Mouse (Mus musculus) liver, embryonic 14.5 days (tissue): Measurements from ENCODE around the gene Gpr157. TPM values are rescaled to one million over a fixed set of nuclear protein-coding genes. Genes with fewer than 3 reads are reported as not detected.

Source experiments
- ATAC-seq: fragments of 200-750 bp; cut with Nextera tagmentation; 2 replicates; pipeline ENCODE4 v1.8.0; 2017; ENCODE audit warnings: moderate number of reproducible peaks, mild to moderate bottlenecking, moderate library complexity; ENCODE audit not compliant: insufficient read depth
- DNase-seq, 3 experiments: peaks; one replicate each; pipeline ENCODE4 v3.0.0-alpha.2; 2012 to 2013; ENCODE audit warnings: low read depth in 3 of 3, low spot score in 3 of 3
- H3K27ac ChIP-seq: fragments of 300-500 bp; sonication (generic); 2 replicates; pipeline ENCODE4 v1.5.1; 2014; ENCODE audit warnings: moderate library complexity, mild to moderate bottlenecking, control low read depth, inconsistent platforms
- H3K27me3 ChIP-seq: fragments of 300-500 bp; sonication (generic); 2 replicates; pipeline ENCODE4 v1.6.1; 2014; ENCODE audit warnings: mild to moderate bottlenecking, low read length, moderate library complexity; ENCODE audit not compliant: control insufficient read depth, insufficient read depth
- H3K36me3 ChIP-seq: fragments of 300-500 bp; sonication (generic); replicated peaks from 2 replicates; pipeline ENCODE4 v1.6.1; 2014; ENCODE audit warnings: low read depth; ENCODE audit not compliant: control insufficient read depth, insufficient read depth
- H3K4me1 ChIP-seq, 2 experiments: fragments of 200-500 bp in 1 of 2; fragments of 300-500 bp in 1 of 2; sonication (generic) in 1 of 2; replicated peaks; 2 replicates each; pipeline ENCODE4 v1.6.1; 2012 to 2014; ENCODE audit warnings: antibody characterized with exemption in 1 of 2, inconsistent platforms in 1 of 2, low read length in 1 of 2; ENCODE audit not compliant: control insufficient read depth in 2 of 2, insufficient read depth in 2 of 2
- H3K4me2 ChIP-seq: fragments of 300-500 bp; sonication (generic); 2 replicates; pipeline ENCODE4 v1.6.1; 2014; ENCODE audit warnings: low read depth, mild to moderate bottlenecking, control low read depth, moderate library complexity
- H3K4me3 ChIP-seq, 2 experiments: fragments of 200-500 bp in 1 of 2; fragments of 300-500 bp in 1 of 2; sonication (generic) in 1 of 2; 2 replicates each; pipeline ENCODE4 v1.5.1; 2012 to 2014; ENCODE audit warnings: low read depth in 2 of 2, low read length in 2 of 2, mild to moderate bottlenecking in 2 of 2, control low read depth in 1 of 2, inconsistent platforms in 1 of 2, moderate library complexity in 1 of 2; ENCODE audit not compliant: insufficient read depth in 1 of 2
- H3K9ac ChIP-seq: fragments of 300-500 bp; sonication (generic); replicated peaks from 2 replicates; pipeline ENCODE4 v1.6.1; 2014; ENCODE audit warnings: mild to moderate bottlenecking, control low read depth, moderate library complexity
- H3K9me3 ChIP-seq: fragments of 300-500 bp; sonication (generic); 2 replicates; pipeline ENCODE4 v1.6.1; 2016; ENCODE audit warnings: low read length, mixed read lengths; ENCODE audit not compliant: control insufficient read depth
- CTCF ChIP-seq: IDR thresholded peaks from 2 replicates; pipeline ENCODE4 v1.5.1; 2016; ENCODE audit warnings: antibody characterized with exemption, low read depth, control low read depth
- EP300 ChIP-seq: IDR thresholded peaks from 2 replicates; pipeline ENCODE4 v1.6.1; 2016; ENCODE audit warnings: antibody characterized with exemption, low read depth
- WGBS: fragments of 180-500 bp; shearing (Covaris S2); extraction: QIAGEN DNeasy Blood & Tissue Kit; methylation state at CpG from one replicate; pipeline ENCODE4 v1.1.7; 2014; ENCODE audit not compliant: insufficient replicate concordance; 5-methylcytosine and 5-hydroxymethylcytosine counted together
- polyA plus RNA-seq, 2 experiments: library from polyadenylated mRNA; depleted of rRNA in 1 of 2; stranded (reverse) in 1 of 2; unstranded in 1 of 2; fragments of >200 nt; fragmentation: Nextera tagmentation in 1 of 2; extraction: Ambion mirVana in 1 of 2; gene quantifications; 2 replicates each; pipeline versions ENCODE4 v1.2.1 to v1.2.3; 2012 to 2014

Gene Gpr157
- polyA plus RNA-seq, 2 experiments, result 0.05 to 0.25 TPM

GRCm38 (mm10) chr4:150060469-150061170, 26.5 kb upstream of the Gpr157 start:
- 48% methylated on average over 23 of the region's 23 CpGs for WGBS
- Histone ChIP-seq H3K9ac (no peak overlapping the region), H3K27ac (no peak overlapping the region), H3K27me3 (no peaks in the 10 kb centered on the region), H3K36me3 (no peaks in the 10 kb centered on the region), H3K9me3 (no peaks in the 10 kb centered on the region), H3K4me2 (no peak overlapping the region), H3K4me3 (no peak overlapping the region), H3K4me1 (no peaks in the 10 kb centered on the region)
- TF ChIP-seq CTCF, result no peak
- no peak for TF ChIP-seq EP300
- DNase-seq (no peak), ATAC-seq (no peak)

GRCm38 (mm10) chr4:150061432-150062225, 25.5 kb upstream of the Gpr157 start:
- H3K27me3 ChIP-seq, result no peaks in the 10 kb centered on the region
- H3K36me3 ChIP-seq, result no peaks in the 10 kb centered on the region
- no peak overlapping the region for H3K9ac ChIP-seq
- no peak for DNase-seq
- H3K4me2 ChIP-seq, result no peak overlapping the region
- no peak for ATAC-seq
- H3K4me3 ChIP-seq, result no peak overlapping the region
- H3K4me1 ChIP-seq, result no peaks in the 10 kb centered on the region
- H3K9me3 ChIP-seq, result no peaks in the 10 kb centered on the region
- 69% methylated on average over 16 of the region's 16 CpGs for WGBS
- H3K27ac ChIP-seq, result no peak overlapping the region
- no peak for TF ChIP-seq EP300
- TF ChIP-seq CTCF, result no peak

- WGBS, result 69% methylated on average over 17 of the region's 17 CpGs
- TF ChIP-seq CTCF (no peak), EP300 (no peak)
- H3K4me2 ChIP-seq, result no peak overlapping the region
- no peak overlapping the region for H3K9ac ChIP-seq
- DNase-seq (no peak), ATAC-seq (no peak)
- no peaks in the 10 kb centered on the region for H3K4me1 ChIP-seq
- no peaks in the 10 kb centered on the region for H3K9me3 ChIP-seq
- no peaks in the 10 kb centered on the region for H3K27me3 ChIP-seq
- no peaks in the 10 kb centered on the region for H3K36me3 ChIP-seq
- no peak overlapping the region for H3K27ac ChIP-seq
- H3K4me3 ChIP-seq, result no peak overlapping the region; a peak in 1 of 4 replicates
Measured at GRCm38 (mm10) chr4:150066706-150067323, 20.4 kb upstream of the Gpr157 start.

- DNase-seq (no peak), ATAC-seq (no peak)
- H3K9ac ChIP-seq, result no peak overlapping the region
- TF ChIP-seq EP300, result no peak
- no peak for TF ChIP-seq CTCF
- WGBS, result 69% methylated on average over 12 of the region's 12 CpGs
- H3K27ac ChIP-seq, result no peak overlapping the region
- H3K4me1 ChIP-seq, result no peaks in the 10 kb centered on the region
- H3K4me2 ChIP-seq, result no peak overlapping the region
- H3K27me3 ChIP-seq, result no peaks in the 10 kb centered on the region
- H3K9me3 ChIP-seq, result no peaks in the 10 kb centered on the region
- H3K36me3 ChIP-seq, result no peaks in the 10 kb centered on the region
- no peak overlapping the region for H3K4me3 ChIP-seq
Measured at GRCm38 (mm10) chr4:150068216-150068615, 18.9 kb upstream of the Gpr157 start.

- H3K27me3 ChIP-seq, result no peaks in the 10 kb centered on the region
- no peaks in the 10 kb centered on the region for H3K36me3 ChIP-seq
- H3K4me1 ChIP-seq, result no peaks in the 10 kb centered on the region
- no peak overlapping the region for H3K4me3 ChIP-seq
- no peaks in the 10 kb centered on the region for H3K9me3 ChIP-seq
- no peak overlapping the region for H3K27ac ChIP-seq
- TF ChIP-seq CTCF, result no peak
- TF ChIP-seq EP300, result no peak
- WGBS, result 71% methylated on average over 8 of the region's 8 CpGs
- H3K9ac ChIP-seq, result no peak overlapping the region
- no peak overlapping the region for H3K4me2 ChIP-seq
- no peak for ATAC-seq
- no peak for DNase-seq
Measured at GRCm38 (mm10) chr4:150070136-150070535, 17.0 kb upstream of the Gpr157 start.
